Mouse (Mus musculus): ENCODE measurements around the gene Neurl1b.

Gene Neurl1b

GRCm38 (mm10) chr17:26414523-26415354, at the start of gene Neurl1b:
Gene Neurl1b (plus strand): TSS chr17:26414829.
- DNase-seq (ENCODE audit: low read depth in 2 of 2, low spot score in 2 of 2): peak in 1 of 2 experiments; percentile 8

GRCm38 (mm10) chr17:26366792-26367191, 47.8 kb upstream of the Neurl1b start:
- no peak for DNase-seq (ENCODE audit: low read depth in 2 of 2, low spot score in 2 of 2)

- no peak for DNase-seq (ENCODE audit: low read depth in 2 of 2, low spot score in 2 of 2)
These were observed 46.2 kb upstream of the Neurl1b start for GRCm38 (mm10) chr17:26368336-26368992.

- peak; percentile 45 to 62 for DNase-seq (ENCODE audit: low read depth in 2 of 2, low spot score in 2 of 2)
These were observed 43.9 kb upstream of the Neurl1b start for GRCm38 (mm10) chr17:26370521-26371245.

- DNase-seq (ENCODE audit: low read depth in 2 of 2, low spot score in 2 of 2): no peak
These were observed 43.4 kb upstream of the Neurl1b start for GRCm38 (mm10) chr17:26371246-26371535.

GRCm38 (mm10) chr17:26373211-26373610, 41.4 kb upstream of the Neurl1b start:
- DNase-seq (ENCODE audit: low read depth in 2 of 2, low spot score in 2 of 2): no peak

GRCm38 (mm10) chr17:26376416-26376815, 38.2 kb upstream of the Neurl1b start:
- no peak for DNase-seq (ENCODE audit: low read depth in 2 of 2, low spot score in 2 of 2)

- DNase-seq (ENCODE audit: low read depth in 2 of 2, low spot score in 2 of 2): no peak
These were observed 37.5 kb upstream of the Neurl1b start for GRCm38 (mm10) chr17:26376994-26377744.

GRCm38 (mm10) chr17:26380280-26380985, 34.2 kb upstream of the Neurl1b start:
- no peak for DNase-seq (ENCODE audit: low read depth in 2 of 2, low spot score in 2 of 2)

GRCm38 (mm10) chr17:26380986-26381446, 33.6 kb upstream of the Neurl1b start:
- DNase-seq (ENCODE audit: low read depth in 2 of 2, low spot score in 2 of 2): no peak

- DNase-seq (ENCODE audit: low read depth in 2 of 2, low spot score in 2 of 2): no peak
These were observed 33.0 kb upstream of the Neurl1b start for GRCm38 (mm10) chr17:26381613-26382012.

- DNase-seq (ENCODE audit: low read depth in 2 of 2, low spot score in 2 of 2): no peak
These were observed 32.5 kb upstream of the Neurl1b start for GRCm38 (mm10) chr17:26382176-26382575.

GRCm38 (mm10) chr17:26382687-26383086, 31.9 kb upstream of the Neurl1b start:
- DNase-seq (ENCODE audit: low read depth in 2 of 2, low spot score in 2 of 2): no peak

GRCm38 (mm10) chr17:26384111-26384510, 30.5 kb upstream of the Neurl1b start:
- DNase-seq (ENCODE audit: low read depth in 2 of 2, low spot score in 2 of 2): no peak

- no peak for DNase-seq (ENCODE audit: low read depth in 2 of 2, low spot score in 2 of 2)
These were observed 29.1 kb upstream of the Neurl1b start for GRCm38 (mm10) chr17:26385252-26386130.

GRCm38 (mm10) chr17:26386131-26386481, 28.5 kb upstream of the Neurl1b start:
- DNase-seq (ENCODE audit: low read depth in 2 of 2, low spot score in 2 of 2): no peak

- no peak for DNase-seq (ENCODE audit: low read depth in 2 of 2, low spot score in 2 of 2)
These were observed 26.5 kb upstream of the Neurl1b start for GRCm38 (mm10) chr17:26388106-26388505.

GRCm38 (mm10) chr17:26389241-26389640, 25.4 kb upstream of the Neurl1b start:
- DNase-seq (ENCODE audit: low read depth in 2 of 2, low spot score in 2 of 2): no peak

- no peak for DNase-seq (ENCODE audit: low read depth in 2 of 2, low spot score in 2 of 2)
These were observed 24.0 kb upstream of the Neurl1b start for GRCm38 (mm10) chr17:26390666-26391065.

- DNase-seq (ENCODE audit: low read depth in 2 of 2, low spot score in 2 of 2): no peak
These were observed 22.3 kb upstream of the Neurl1b start for GRCm38 (mm10) chr17:26392355-26392754.

All from CD8-positive naive resting alpha-beta T cell, adult 2 months (primary cell).